Mouse (Mus musculus): Measurements from ENCODE around the gene Kpnb1. TPM values are rescaled to one million over a fixed set of nuclear protein-coding genes. Genes with fewer than 3 reads are reported as not detected.
"Not testable (repeated sequence)": the region's sequence is repeated elsewhere in the genome, so short reads cannot be mapped to it uniquely, and the experiment has no call there.

Kpnb1 gene
- polyA plus RNA-seq, 1 experiment from 2014 or later, result 31.8 TPM

DNA sequence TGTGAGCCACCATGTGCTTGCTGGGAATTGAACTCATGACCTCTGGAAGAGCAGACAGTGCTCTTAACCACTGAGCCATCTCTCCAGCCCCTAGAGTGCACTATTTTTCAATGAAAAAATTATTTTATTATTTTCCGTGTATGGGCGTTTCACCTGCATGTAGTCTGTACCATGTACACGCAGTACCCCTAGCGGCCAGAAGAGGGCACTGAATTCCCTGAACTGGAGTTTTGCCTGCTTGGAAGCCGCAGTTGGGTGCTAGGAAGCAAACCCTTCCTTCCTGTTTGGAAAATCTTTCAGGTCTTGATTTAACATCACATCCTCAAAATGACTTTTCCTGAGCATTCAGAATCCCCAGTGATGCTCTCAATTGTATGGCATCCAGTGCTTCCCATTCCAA, 10.9 kb upstream of the Kpnb1 start:
- H3K4me2 ChIP-seq, result no peak overlapping the region
- 20% methylated on average over 5 of the region's 5 CpGs for WGBS
- no peak overlapping the region for H3K27ac ChIP-seq (replicated peaks)
- no peak overlapping the region for H3K9ac ChIP-seq
- no peaks in the 10 kb centered on the region for H3K9me3 ChIP-seq
- no peak overlapping the region for H3K4me3 ChIP-seq
- no peak for ATAC-seq (ENCODE audit: low FRiP score, low read depth)
- no peaks in the 10 kb centered on the region for H3K36me3 ChIP-seq
- no peaks in the 10 kb centered on the region for H3K4me1 ChIP-seq (replicated peaks)
- H3K27me3 ChIP-seq, result no peaks in the 10 kb centered on the region

DNA sequence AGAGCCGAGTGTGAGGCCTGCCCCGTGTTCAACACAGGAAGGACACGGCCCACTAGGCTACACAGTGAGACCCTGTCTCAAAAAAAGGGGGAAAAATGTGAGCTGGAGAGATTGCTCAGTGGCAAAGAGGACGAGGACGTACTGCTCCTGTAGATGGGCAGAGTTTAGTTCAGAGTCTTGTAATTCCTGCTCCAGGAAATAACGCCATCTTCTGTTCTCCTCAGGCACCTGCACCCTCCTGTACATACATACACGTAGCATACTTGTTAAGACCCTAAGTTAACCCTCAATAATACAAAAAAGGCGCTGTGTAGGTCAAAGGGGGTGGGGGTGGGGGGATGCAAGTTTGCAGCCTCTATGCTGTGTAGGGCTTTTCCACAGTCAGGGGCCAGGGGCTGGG, 9.3 kb upstream of the Kpnb1 start:
- Histone ChIP-seq H3K36me3 (no peaks in the 10 kb centered on the region), H3K27ac (replicated peaks) (no peak overlapping the region), H3K4me1 (replicated peaks) (no peaks in the 10 kb centered on the region), H3K4me2 (no peak overlapping the region), H3K4me3 (no peak overlapping the region), H3K27me3 (no peaks in the 10 kb centered on the region), H3K9ac (no peak overlapping the region), H3K9me3 (no peaks in the 10 kb centered on the region)
- WGBS, result 74% methylated on average over 8 of the region's 8 CpGs
- no peak for ATAC-seq (ENCODE audit: low FRiP score, low read depth)

DNA sequence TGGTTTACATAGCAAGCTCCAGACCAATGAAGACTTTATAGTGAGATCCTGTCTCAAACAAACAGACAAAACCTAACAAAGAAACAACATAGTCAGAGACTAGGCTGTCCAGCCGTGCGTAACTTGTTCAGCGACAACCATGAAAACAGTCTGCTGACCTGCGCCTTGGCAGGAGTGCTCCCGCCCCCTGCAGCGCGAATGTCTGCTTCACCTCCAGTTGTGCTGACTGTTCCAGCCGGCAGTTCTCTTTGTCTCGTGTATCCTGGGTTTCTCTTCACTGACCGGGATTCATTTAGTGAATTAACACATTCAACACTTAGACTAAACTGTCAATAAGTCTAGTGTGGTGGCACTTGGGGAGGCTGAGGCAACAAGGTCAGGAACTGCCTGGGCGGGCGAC, 8.9 kb upstream of the Kpnb1 start:
- Histone ChIP-seq H3K9ac (no peak overlapping the region), H3K36me3 (no peaks in the 10 kb centered on the region)
- ATAC-seq (ENCODE audit: low FRiP score, low read depth), result no peak

DNA sequence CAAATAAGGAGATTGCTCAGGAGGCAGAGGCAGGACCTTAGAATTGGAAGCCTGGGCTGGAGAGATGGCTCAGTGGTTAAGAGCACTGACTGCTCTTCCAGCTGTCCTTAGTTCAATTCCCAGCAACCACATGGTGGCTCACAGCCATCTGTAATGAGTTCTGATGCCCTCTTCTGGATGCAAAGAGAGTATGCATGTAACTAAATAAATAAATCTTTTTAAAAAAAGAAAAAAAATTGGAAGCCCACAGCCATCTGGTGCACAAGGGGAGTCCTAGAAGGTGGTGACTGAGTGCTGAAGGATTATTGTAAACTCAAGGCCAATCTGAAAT, 4.9 kb upstream of the Kpnb1 start:
- H3K4me3 ChIP-seq, result no peak overlapping the region
- H3K9ac ChIP-seq, result no peak overlapping the region
- H3K4me1 ChIP-seq (replicated peaks), result peaks cover 11% of the 10 kb centered on the region
- H3K27me3 ChIP-seq, result no peaks in the 10 kb centered on the region
- no peak overlapping the region for H3K27ac ChIP-seq (replicated peaks)
- H3K36me3 ChIP-seq, result no peaks in the 10 kb centered on the region
- no peak overlapping the region for H3K4me2 ChIP-seq
- H3K9me3 ChIP-seq, result no peaks in the 10 kb centered on the region
- ATAC-seq (ENCODE audit: low FRiP score, low read depth), result no peak

More for the DNA sequence above, 8.9 kb upstream of the Kpnb1 start:
- H3K9me3 ChIP-seq, result no peaks in the 10 kb centered on the region
- no peak overlapping the region for H3K27ac ChIP-seq (replicated peaks)
- 57% methylated on average over 12 of the region's 12 CpGs for WGBS
- no peaks in the 10 kb centered on the region for H3K27me3 ChIP-seq
- H3K4me3 ChIP-seq, result no peak overlapping the region
- no peak overlapping the region for H3K4me2 ChIP-seq
- H3K4me1 ChIP-seq (replicated peaks), result no peaks in the 10 kb centered on the region

DNA sequence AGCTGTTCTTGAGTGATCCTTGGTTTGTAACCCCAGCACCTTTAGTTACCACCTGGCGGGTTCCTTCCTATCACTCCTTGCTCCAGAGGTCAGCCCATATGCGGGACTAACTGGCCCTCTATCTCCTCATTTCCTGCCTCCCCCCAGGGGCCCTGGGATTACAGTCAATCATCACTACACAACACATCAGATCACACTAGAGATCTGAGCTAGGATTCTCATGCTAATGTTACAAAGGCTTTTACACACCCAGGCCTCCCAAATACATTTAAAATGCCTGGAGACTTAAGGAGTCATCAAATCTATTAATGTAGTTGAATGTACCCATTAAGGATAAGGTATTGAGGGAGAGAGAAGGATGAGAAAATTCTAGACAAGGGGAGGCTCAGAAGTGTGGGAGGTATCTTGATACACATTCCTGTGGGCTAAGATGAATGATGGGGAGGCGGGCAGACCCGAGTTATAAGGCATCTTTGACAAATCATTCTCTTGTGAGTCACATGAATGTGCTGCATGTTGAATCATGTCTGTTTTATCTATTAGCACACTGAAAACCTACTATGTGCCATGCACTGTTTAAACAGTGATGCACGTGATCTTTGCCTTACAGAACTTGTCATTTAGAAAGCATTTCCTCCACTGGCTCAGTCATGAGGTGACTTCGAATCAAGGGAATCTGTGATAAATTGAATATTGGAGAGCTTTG, 4.4 kb upstream of the Kpnb1 start:
- H3K9me3 ChIP-seq, result no peaks in the 10 kb centered on the region

DNA sequence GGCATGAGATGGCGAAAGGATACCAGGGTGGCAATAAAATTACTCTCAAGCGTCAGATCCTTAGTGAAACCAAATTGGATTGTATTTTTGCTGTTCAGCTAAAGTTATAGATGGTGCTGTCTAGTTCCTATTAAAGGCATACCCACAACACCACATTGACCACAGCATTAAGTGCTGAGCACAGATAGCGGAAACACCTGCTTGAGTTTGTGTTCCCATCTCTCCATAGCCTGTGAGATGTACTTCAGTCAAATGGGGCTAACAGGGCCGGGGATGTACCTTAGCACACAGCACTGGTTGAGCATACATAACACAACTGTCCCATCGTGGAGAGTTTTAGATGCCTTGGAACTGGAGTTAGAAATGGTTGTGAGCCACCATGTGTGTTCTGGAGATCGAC, 3.3 kb upstream of the Kpnb1 start:
- no peak overlapping the region for H3K4me2 ChIP-seq

More for the DNA sequence above, 4.4 kb upstream of the Kpnb1 start:
- Histone ChIP-seq H3K9ac (no peak overlapping the region), H3K27ac (replicated peaks) (no peak overlapping the region), H3K27me3 (no peaks in the 10 kb centered on the region), H3K4me2 (no peak overlapping the region), H3K36me3 (no peaks in the 10 kb centered on the region), H3K4me1 (replicated peaks) (peaks cover 11% of the 10 kb centered on the region), H3K4me3 (no peak overlapping the region)
- 79% methylated on average over 6 of the region's 6 CpGs for WGBS
- ATAC-seq (ENCODE audit: low FRiP score, low read depth), result no peak

DNA sequence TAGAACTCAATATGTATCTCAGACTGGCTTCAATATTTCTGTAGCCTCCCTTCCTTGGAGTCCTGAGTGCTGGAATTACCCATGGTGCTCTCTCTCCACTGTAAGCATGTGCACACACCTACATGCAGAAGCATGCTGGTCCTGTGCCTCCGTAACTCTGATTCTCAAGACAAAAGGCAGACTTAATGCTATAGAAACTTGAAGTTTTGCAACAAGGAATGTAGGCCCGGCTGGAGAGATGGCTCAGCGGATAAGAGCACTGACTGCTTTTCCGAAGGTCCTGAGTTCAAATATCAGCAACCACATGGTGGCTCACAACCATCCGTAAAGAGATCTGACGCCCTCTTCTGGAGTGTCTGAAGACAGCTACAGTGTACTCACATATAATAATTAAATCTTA, 2.0 kb upstream of the Kpnb1 start:
- H3K4me2 ChIP-seq; H3K9me3 ChIP-seq; H3K27me3 ChIP-seq; H3K9ac ChIP-seq; ATAC-seq (ENCODE audit: low FRiP score, low read depth); H3K36me3 ChIP-seq; H3K27ac ChIP-seq (replicated peaks): not testable (repeated sequence)
- 87% methylated on average over 6 of the region's 6 CpGs for WGBS
- H3K4me1 ChIP-seq (replicated peaks), result peaks cover 32% of the 10 kb centered on the region
- peak overlapping the region; percentile 92; the same call in 1 of the 2 replicates for H3K4me3 ChIP-seq

More for the DNA sequence above, 3.3 kb upstream of the Kpnb1 start:
- no peak for ATAC-seq (ENCODE audit: low FRiP score, low read depth)
- no peak overlapping the region for H3K27ac ChIP-seq (replicated peaks)
- H3K9ac ChIP-seq, result no peak overlapping the region
- no peaks in the 10 kb centered on the region; the same call in 1 of the 2 replicates for H3K36me3 ChIP-seq
- WGBS, result 92% methylated on average over 6 of the region's 6 CpGs
- no peak overlapping the region for H3K4me3 ChIP-seq
- H3K9me3 ChIP-seq, result no peaks in the 10 kb centered on the region
- H3K27me3 ChIP-seq, result no peaks in the 10 kb centered on the region
- H3K4me1 ChIP-seq (replicated peaks), result peaks cover 20% of the 10 kb centered on the region

DNA sequence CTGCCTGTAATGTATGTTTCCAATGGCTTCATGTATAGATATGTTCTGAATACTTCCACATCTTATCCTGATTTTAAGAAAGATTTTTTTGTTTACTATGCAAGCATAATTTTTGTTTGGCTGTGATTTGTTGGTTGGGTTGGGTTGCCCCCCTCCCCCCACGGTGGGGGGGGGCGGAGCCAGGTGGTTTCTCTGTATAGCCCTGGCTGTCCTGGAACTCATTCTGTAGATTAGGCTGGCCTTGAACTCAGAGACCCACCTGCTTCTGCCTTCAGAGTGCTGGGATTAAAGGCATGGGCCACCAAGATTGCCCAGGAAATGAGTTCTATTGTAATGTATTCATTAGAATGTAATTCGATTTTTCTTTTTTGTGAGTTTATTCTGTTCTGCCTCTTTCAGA, 1.6 kb upstream of the Kpnb1 start:
- no peak for ATAC-seq (ENCODE audit: low FRiP score, low read depth)
- WGBS, result 40% methylated on average over 3 of the region's 3 CpGs
- H3K36me3 ChIP-seq, result peaks cover 13% of the 10 kb centered on the region
- H3K4me1 ChIP-seq (replicated peaks), result peaks cover 35% of the 10 kb centered on the region
- no peak overlapping the region for H3K9ac ChIP-seq
- H3K27ac ChIP-seq (replicated peaks), result no peak overlapping the region
- no peaks in the 10 kb centered on the region for H3K9me3 ChIP-seq
- H3K4me3 ChIP-seq, result peak overlapping the region; percentile 92
- no peaks in the 10 kb centered on the region for H3K27me3 ChIP-seq
- H3K4me2 ChIP-seq, result peak overlapping the region; percentile 60

DNA sequence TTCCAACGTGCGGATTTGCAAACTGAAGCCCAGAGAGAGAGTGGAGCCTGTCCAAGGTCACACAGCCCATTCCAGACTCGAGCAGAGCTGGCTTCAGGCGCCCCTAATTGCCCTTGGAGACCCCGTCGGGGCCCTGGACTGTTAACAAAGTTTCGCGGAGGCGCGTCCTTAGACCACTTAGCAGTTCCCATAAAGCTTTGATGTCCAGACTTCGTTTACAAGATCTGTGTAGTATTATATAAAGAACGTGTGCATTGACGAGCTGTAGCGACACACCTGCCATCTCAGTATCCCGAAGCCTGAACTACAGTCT, 918 bp upstream of the Kpnb1 start:
- under 1% methylated on average over 15 of the region's 15 CpGs for WGBS

DNA sequence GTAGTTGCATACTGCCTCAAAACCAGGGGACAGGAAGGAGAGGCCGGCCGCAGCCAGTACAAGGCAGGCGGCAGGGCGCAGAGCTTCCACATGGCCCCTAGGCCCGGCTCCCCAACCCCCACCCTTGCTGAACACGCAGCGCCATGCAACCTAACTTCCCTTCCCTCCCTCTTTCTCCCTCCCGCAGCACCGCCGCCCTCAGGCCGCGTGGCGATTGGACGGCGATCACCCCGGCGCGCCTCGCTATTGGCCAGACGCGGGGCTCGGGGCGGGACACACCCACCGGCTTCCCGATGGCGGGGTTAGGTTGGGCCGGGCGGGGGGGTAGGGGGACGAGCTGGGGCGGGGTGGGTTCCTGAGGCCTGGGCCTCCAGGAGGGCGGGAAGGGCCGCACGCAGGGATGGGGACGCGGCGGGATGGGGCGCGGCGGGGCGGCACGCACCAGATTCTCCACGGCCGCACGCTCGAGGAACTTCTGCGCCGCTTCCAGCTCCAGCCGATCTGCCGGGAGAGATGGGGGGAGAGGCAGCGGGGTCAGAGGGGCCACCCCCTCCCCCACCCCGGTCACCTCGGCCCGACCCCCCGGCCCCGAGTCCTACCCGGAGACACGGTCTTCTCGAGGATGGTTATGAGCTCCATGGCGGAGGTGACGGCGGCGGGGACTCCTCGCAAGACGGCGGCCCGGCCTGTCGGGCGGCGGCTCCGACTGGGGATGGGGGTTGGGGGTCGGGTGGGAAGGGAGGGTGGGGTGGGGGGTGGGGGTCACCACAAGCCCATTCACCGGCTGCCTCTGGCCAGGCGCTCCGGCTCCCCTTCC, 526 bp downstream of the Kpnb1 start:
- no peaks in the 10 kb centered on the region for H3K27me3 ChIP-seq
- under 1% methylated on average over 51 of the region's 74 CpGs for WGBS
- peak overlapping the region; percentile 88 for H3K4me2 ChIP-seq
- H3K4me1 ChIP-seq (replicated peaks), result peaks cover 39% of the 10 kb centered on the region
- H3K36me3 ChIP-seq, result peaks cover 34% of the 10 kb centered on the region
- peak overlapping the region; percentile 85 for H3K9ac ChIP-seq
- H3K27ac ChIP-seq (replicated peaks), result peak overlapping the region; percentile 95
- no peaks in the 10 kb centered on the region for H3K9me3 ChIP-seq
- H3K4me3 ChIP-seq, result peak overlapping the region; percentile 92
- peak; percentile 81 for ATAC-seq (ENCODE audit: low FRiP score, low read depth)

More for the DNA sequence above, 918 bp upstream of the Kpnb1 start:
- H3K27me3 ChIP-seq, result no peaks in the 10 kb centered on the region
- no peak for ATAC-seq (ENCODE audit: low FRiP score, low read depth)
- H3K4me3 ChIP-seq, result peak overlapping the region; percentile 92
- peaks cover 39% of the 10 kb centered on the region for H3K4me1 ChIP-seq (replicated peaks)
- H3K9ac ChIP-seq, result peak overlapping the region; percentile 58
- H3K36me3 ChIP-seq, result peaks cover 20% of the 10 kb centered on the region
- H3K9me3 ChIP-seq, result no peaks in the 10 kb centered on the region
- H3K27ac ChIP-seq (replicated peaks), result peak overlapping the region; percentile 91
- peak overlapping the region; percentile 60 for H3K4me2 ChIP-seq

DNA sequence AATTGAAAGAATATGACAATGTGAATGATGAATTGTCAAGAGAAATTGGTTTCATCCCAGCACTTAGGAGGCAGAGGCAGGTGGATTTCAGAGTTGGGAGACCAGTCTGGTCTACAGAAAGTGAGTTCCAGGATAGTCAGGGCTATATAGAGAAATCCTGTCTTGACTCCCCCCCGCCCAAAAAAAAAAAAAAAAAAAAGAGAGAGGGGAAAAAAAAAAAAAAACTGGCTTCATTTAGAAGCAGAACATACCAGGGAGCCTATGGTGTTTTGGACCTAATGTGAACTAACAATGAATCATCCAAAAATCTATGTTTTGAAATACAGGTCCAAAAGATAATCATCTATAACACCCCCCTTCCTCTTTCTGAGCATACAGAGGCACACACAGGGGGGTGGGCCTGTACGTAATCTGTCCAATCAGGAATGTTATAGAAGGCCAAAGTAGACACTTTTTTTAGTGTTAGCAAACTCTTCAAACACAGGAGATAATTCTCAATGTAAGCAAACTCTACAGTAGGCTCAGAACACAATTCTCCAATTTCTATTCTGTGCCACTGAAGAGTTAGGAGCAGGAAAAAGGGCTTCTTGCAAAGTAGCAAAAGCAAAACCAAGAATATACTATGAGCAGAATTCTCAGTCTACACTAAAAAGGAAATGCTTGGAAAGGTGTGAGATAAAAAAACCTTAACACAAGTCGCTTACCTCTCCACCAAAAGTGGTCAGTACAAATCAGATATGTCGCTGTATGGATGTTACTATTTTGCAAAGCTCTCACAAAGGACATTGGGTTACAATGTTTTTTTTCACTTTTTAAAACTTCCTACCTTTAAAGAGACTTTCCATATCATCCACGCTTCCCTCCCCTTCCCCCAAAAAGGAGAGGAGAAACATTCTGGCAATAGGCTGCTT, 1.7 kb downstream of the Kpnb1 start:
- Histone ChIP-seq H3K4me2 (peak overlapping the region; percentile 88), H3K27me3 (no peaks in the 10 kb centered on the region), H3K4me3 (peak overlapping the region; percentile 92), H3K27ac (replicated peaks) (no peak overlapping the region), H3K9ac (peak overlapping the region; percentile 50; the same call in 1 of the 2 replicates), H3K4me1 (replicated peaks) (peaks cover 39% of the 10 kb centered on the region), H3K36me3 (peaks cover 46% of the 10 kb centered on the region), H3K9me3 (no peaks in the 10 kb centered on the region)
- WGBS, result 69% methylated on average over 5 of the region's 5 CpGs
- ATAC-seq (ENCODE audit: low FRiP score, low read depth), result no peak

DNA sequence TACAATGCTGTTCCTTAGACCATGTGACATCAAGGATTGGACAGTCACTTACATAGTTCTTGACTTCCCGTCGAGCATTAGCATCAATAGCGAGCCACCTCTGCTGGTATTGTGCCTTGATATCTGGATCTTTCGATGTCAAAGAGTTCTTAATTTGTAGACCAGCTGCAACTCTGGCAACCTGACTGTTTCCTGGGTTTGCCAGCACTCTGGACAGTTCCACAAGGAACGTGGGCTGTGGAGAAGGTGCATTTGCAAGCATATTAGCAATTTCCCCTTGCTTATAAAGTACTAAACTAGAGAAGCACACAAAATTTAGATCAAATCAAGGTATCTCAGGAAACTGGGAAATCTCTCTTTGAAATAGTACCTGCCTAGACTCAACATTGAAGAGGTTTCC, 2.8 kb downstream of the Kpnb1 start:
- WGBS, result 84% methylated on average over 5 of the region's 5 CpGs

More for the DNA sequence above, 2.8 kb downstream of the Kpnb1 start:
- Histone ChIP-seq H3K27ac (replicated peaks) (no peak overlapping the region), H3K27me3 (no peaks in the 10 kb centered on the region), H3K9me3 (no peaks in the 10 kb centered on the region), H3K4me3 (no peak overlapping the region), H3K4me2 (no peak overlapping the region), H3K9ac (no peak overlapping the region), H3K36me3 (peaks cover 56% of the 10 kb centered on the region), H3K4me1 (replicated peaks) (peaks cover 39% of the 10 kb centered on the region)
- no peak for ATAC-seq (ENCODE audit: low FRiP score, low read depth)
